Mouse (Mus musculus) ES-E14 (cell line): Measurements from ENCODE around the gene Slit3.

Source experiments
- CHD2 ChIP-seq: IDR thresholded peaks from 2 replicates; pipeline ENCODE4 v1.6.1; 2014; ENCODE audit warnings: mild to moderate bottlenecking, low read depth, low read length, inconsistent platforms
- MAFK ChIP-seq: IDR thresholded peaks from 2 replicates; pipeline ENCODE4 v1.6.1; 2014; ENCODE audit warnings: mild to moderate bottlenecking, low read depth, low read length, inconsistent platforms; ENCODE audit not compliant: insufficient read depth
- ZC3H11A ChIP-seq: IDR thresholded peaks from 2 replicates; pipeline ENCODE4 v1.6.1; 2012; ENCODE audit warnings: low read depth, mild to moderate bottlenecking, inconsistent platforms, low read length, borderline replicate concordance
- ZNF384 ChIP-seq: IDR thresholded peaks from 2 replicates; pipeline ENCODE4 v1.6.1; 2012; ENCODE audit warnings: low read depth, low read length, inconsistent platforms

DNA sequence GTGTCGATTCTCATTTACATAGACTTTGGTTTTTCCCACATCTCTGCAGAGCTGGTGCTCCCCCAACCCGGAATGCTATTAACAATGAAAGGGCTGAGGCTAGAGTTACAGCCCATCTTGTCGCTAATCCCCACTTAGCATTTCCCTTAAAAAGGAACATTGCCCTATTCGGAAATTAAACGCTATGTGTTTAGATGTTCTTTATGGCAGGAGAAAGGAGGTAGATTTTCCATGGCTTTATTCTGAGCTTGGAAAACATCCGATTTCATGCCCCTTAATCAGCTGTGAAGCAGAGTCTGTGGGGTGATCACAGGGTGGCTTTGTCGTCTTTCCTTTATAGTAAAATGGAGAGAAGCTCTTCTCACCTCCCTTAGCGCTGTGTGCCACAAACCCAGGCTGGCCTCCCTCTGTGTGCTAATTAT lies 244.5 kb downstream of the Slit3 start:
- TF ChIP-seq ZNF384, result no peak
- TF ChIP-seq MAFK, result no peak
- no peak for TF ChIP-seq CHD2
- no peak for TF ChIP-seq ZC3H11A
